Mouse (Mus musculus) heart, adult 2 months (tissue): ENCODE results near the gene Smox.

ENCODE experiments used
- CTCF ChIP-seq: fragments of 200-600 bp; IDR thresholded peaks from 2 replicates; pipeline ENCODE4 v1.8.1; 2022; ENCODE audit warnings: antibody characterized with exemption, mild to moderate bottlenecking, moderate library complexity
- EP300 ChIP-seq: fragments of 200-500 bp; IDR thresholded peaks from 2 replicates; pipeline ENCODE4 v1.6.1; 2011; ENCODE audit warnings: low read depth, low read length, control low read depth; ENCODE audit not compliant: insufficient read depth
- POLR2A ChIP-seq: fragments of 200-500 bp; IDR thresholded peaks from 2 replicates; pipeline ENCODE4 v1.6.1; 2011; ENCODE audit warnings: mild to moderate bottlenecking, low read depth, low read length, control low read depth; ENCODE audit not compliant: insufficient read depth

GRCm38 (mm10) chr2:131546308-131546700 lies 55.0 kb downstream of the Smox start:
- TF ChIP-seq CTCF (no peak), POLR2A (no peak), EP300 (no peak)
